Mouse (Mus musculus): ENCODE results near the gene Shq1.

- TF ChIP-seq CTCF (IDR thresholded peaks at IDR 0.05; ENCODE audit: borderline replicate concordance, extremely low read depth, insufficient read depth, insufficient read length) (no peak), POLR2A (IDR thresholded peaks at IDR 0.05; ENCODE audit: borderline replicate concordance, extremely low read depth, insufficient read depth, insufficient read length, poor library complexity, severe bottlenecking) (no peak)
These were observed 39.9 kb upstream of the Shq1 start for GRCm38 (mm10) chr6:100710866-100711265.
